Mouse (Mus musculus): Measurements from ENCODE around the gene Olfr1261.

- TF ChIP-seq CTCF (IDR thresholded peaks at IDR 0.05) (no peak), EP300 (IDR thresholded peaks at IDR 0.05; ENCODE audit: insufficient read depth, low read depth, low read length) (no peak), POLR2A (IDR thresholded peaks at IDR 0.05; ENCODE audit: insufficient read depth, low read depth, low read length) (no peak)
Measured at GRCm38 (mm10) chr2:89974184-89974583, 16.8 kb upstream of the Olfr1261 start, which contains the start of gene Olfr1260.

All from heart, adult 2 months (tissue).